Mouse (Mus musculus): Measurements from ENCODE around the gene Timm17b.
"Not testable (repeated sequence)": the region's sequence is repeated elsewhere in the genome, so short reads cannot be mapped to it uniquely, and the experiment has no call there.

Timm17b gene

DNA sequence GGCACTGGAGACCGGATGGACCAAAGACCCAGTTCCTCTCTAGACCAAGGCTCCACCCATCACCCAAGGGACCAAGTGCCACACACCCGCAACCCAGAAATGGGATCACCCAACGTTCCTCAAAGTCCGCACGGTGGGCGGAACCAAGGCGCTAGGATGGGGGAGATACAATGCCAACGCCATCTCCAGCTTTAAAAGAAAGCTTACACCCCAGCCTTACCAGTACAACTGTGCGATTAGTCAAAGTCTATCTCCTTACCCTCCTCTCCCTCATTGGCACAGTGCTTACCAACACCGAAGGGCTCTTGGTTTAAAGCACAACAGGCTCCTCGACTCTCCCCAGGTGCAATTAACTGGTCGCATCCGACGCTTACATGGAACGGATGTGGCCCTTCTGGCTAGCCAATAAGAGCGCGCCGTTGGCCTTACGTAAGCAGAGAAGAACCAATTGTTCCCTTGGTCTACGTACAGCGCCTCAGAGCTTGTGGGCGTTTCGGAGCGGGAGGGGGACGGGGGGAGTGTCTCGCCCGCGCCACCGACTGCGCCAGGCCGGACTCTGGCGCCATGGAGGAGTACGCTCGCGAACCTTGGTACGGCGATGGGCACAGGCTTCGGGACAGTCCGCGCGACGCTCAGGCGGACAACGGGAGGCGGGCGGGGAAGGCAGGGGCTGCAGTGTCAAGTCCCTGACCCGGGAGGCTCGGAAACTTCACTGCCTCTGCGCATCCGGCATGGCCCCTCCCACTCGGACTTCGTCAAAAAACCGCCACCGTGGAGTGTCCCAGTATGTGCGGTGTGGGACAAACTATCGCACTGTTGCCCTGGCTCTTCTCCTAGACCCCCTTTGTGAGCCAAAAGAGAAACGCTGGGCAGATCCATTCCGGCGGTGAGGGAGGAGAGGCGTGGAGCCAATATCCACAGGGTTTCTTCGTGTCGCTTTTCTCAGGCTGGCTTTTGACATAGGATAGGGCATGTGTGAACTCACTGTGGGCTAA lies at the start of gene Timm17b, which contains the start of gene Pqbp1:
Timm17b (plus strand) TSS at position 478 of the 995 bp plus-strand sequence.
Pqbp1 (minus strand) TSS at position 390 of the 995 bp plus-strand sequence.
- DNase-seq: peak; percentile 87 to 90

DNA sequence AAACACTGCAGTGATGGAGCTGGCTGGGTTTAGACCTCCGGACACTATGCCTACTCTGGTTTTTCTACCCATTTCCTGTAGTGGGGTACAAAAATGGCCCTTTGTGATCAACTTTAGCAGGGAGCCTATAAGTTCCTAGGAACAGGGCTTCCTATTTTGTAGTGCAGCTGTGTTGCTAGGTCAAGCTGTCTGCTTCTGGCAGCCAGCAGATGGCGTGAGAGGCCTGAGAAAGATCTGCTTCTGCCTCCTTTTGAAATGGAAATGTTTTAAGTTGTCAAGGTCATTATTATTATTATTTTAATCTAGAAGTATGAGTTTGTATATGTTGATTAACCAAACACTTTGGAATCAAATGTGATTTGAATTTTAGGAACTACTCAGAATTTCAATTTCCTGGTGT lies 44.6 kb upstream of the Timm17b start:
- DNase-seq: peak; percentile 57

DNA sequence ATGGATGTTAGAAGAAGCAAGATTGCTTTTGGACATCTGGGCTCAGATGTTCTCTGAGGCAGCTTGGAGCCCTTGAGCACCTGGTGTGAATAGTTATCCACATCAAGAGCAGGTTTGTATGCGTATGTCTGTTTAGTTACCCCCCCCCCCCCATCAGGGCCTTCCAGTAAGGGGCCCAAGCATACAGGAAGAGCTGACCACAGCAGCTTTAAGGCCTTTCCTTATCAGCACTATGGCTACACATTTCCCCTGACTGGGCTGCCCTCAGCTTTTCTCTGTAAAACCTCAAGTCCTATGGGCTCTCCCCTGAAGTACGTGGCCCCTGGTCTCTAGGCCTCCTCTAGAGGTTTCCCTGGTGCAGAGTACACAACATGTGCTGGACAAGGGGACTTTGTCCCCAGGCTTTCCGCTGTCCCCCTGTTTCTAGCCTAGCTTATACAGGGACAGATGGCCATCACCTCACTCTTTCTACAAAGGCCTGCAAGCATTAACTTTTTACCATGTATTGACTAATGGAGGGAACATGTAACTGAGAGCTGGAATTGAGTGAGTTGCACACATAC lies 39.9 kb upstream of the Timm17b start:
- DNase-seq: no peak

DNA sequence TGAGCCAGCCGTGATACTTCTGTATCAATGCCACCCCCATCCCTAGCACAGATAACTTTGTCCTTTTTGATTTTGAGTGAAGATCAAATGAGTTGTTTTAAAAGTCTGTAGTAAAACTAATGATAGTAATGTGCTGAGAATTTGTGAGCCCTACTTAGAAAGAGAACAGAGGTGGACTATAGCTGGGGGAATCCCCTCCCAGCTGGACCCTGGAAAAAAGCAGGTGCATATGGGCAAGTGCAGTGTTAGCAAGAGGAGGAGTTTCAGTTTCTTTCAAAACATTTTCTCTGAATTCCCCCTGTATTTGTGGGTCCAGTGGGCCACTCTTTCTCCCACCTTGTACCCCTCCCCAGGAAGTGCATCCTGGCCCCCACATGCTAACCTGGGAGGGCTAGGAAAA lies 36.0 kb upstream of the Timm17b start:
- no peak for DNase-seq

DNA sequence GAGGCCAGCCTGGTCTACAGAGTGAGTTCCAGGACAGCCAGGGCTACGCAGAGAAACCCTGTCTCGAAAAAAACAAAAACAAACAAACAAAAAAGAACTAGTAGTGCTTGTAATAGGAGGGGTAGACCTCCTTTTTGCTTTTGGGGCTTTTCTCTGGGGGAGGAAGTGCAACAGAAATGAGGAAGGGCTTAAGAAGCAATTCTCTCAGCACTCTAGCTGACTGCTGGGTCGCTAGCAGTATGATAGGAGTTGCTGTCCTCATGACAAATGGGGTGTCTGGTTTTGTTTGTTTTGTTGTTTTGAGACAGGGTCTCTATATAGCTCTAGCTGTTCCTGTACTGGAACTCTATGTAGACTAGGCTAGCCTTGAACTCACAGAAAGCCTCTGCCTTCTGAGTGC lies 34.6 kb upstream of the Timm17b start:
- DNase-seq: no peak

DNA sequence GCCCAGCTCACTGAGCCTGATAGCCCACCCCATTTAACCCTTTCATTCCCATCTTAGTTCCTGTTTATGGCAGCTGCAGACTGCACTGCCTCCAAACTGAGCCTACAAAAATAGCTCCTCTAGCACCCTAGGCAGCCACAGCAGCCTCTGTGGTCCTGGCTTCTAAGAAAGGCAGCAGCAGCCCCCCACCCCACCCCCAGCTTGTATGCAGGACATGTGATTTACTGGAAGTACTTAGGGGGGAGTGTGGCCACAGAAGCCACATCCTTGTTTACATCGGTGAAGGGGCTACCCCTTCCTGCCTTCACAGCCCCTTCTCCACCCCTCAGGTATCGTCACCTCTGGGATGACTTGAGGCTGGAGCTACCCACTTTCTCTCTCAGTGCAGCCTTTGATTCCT lies 33.8 kb upstream of the Timm17b start:
- DNase-seq: no peak

DNA sequence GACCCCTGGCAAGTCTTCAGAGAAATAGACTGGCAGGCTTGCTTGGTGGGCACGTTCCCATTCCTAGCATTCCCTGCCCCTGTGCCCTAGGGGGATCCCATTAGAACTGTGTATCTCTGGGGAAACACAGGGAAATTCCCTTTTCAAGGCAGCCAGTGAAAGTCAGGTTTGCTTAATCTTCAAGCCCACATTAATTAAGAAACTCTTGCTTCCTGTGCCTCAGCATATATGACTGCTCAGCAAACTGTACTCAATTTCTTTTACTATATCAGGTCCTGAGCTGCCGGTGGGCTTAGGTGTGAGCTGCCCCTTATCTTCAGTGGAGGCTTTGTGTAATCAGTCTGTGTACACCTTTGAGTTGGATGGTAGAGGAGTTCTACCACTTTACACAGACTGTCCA lies 33.4 kb upstream of the Timm17b start:
- no peak for DNase-seq

DNA sequence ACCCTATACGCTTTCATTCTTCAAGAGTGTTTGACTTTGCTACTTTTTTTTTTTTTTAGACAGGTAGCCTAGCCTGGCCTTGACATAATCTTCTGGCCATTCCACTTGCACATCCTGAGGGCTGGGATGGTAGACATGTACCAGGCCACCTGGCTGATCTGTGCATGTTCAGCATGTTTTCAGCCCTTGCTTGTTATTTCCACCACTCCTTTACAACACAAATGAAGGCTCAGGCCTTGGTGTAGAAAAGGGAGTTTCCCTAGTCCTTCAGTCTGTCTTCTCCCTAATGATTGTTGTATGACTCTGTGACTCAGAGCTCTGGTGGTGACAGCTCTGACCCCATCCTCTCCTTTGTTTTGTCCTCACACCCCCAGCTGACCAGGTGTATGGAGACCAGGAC lies 32.0 kb upstream of the Timm17b start:
- no peak for DNase-seq

DNA sequence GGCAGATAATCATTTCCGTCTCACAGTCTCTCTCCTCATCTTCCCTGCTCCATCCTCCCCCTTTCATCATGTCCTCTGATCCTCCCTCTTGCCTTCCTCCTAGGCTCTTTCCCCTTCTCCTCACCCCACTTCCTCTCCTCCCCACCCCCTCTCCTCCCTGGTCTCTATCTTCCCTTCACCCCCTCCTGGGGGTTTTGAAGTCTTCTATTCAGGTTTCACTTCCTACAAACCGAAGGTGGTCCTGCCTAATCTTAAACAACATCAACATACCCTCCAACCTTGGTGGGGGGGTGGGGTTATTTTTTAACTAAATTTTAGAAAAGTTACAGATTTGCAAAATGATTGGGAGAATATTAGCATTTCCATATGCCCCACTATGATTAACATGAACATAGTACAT lies 30.7 kb upstream of the Timm17b start:
- no peak for DNase-seq

DNA sequence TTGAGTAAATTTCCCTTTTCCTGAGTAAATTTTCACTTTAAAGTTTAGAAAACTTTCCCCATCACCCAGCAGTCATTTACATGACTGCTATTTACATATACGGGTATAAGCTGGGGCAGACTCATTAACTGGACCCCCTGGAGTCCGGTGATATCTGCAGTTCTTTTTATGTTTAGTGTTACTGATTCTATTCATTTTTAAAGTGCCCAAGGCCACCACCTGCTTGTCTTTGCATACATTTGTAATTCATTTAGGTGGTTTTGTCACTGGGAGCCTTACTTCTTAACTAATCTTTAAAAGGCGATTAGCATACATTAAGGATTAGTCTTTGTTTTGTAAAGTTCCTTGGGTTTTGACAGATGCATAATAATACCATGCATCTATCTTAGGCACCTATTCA lies 29.3 kb upstream of the Timm17b start:
- DNase-seq: no peak

DNA sequence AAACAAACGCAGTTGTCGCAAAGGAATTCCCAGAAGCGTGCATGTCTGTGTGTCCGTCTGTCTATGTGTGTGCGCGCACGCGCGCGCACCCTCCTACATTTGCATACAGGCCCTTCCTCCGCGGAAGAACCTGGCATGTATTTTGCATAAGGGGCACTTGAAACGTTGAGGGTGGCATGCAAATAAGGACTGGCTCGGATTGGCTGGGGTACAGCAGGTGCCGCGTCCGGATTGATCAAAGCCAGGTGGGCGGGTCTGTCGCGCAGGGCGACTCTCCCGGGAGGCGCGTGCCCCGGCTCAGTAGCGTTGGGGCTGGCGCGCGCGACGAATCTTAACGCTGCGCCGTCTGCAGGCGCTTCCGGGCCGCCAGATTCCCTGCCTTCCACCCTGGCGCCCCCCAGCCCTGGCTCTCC lies 21.1 kb upstream of the Timm17b start, which contains the start of gene Pim2:
Pim2 (plus strand) TSS at position 256 of the 413 bp plus-strand sequence.
- peak; percentile 91 for DNase-seq

DNA sequence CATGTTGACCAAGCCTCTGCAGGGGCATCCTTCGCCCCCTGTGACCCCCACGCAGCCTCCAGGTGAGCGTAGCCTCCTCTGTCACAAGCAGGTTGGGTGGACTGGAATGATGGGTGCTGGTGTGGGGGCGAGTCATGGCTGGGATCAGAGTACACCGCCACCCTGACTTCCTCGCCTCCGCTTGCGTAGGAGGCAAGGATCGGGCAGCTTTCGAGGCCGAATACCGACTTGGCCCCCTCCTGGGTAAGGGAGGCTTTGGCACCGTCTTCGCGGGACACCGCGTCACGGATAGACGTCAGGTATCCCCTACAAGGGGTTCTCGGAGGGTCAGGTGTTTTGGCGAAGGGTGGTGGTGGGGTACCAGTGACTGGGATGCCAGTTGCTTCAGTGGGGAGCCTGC lies 20.7 kb upstream of the Timm17b start:
- DNase-seq: peak; percentile 54 to 57

DNA sequence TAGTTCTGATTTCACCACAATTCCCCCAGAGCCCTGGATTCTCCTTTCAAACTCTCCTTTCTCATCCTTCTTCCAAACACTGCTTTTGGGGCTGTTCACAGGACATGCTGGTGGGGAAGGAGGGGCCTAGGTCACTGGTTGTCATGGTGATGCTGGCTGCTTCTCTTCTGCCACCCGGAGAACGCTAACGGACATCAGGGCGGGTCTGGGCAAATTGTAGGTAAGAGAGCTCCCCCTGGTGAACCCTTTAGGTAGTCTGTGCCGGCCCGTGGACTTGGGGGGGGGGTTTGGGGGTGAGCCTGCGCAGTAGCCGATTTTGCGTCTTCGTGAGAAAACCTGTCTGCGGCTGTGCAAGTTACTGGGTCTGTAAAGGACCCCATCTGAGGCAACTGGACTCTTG lies 19.3 kb upstream of the Timm17b start:
- peak; percentile 78 to 82 for DNase-seq

DNA sequence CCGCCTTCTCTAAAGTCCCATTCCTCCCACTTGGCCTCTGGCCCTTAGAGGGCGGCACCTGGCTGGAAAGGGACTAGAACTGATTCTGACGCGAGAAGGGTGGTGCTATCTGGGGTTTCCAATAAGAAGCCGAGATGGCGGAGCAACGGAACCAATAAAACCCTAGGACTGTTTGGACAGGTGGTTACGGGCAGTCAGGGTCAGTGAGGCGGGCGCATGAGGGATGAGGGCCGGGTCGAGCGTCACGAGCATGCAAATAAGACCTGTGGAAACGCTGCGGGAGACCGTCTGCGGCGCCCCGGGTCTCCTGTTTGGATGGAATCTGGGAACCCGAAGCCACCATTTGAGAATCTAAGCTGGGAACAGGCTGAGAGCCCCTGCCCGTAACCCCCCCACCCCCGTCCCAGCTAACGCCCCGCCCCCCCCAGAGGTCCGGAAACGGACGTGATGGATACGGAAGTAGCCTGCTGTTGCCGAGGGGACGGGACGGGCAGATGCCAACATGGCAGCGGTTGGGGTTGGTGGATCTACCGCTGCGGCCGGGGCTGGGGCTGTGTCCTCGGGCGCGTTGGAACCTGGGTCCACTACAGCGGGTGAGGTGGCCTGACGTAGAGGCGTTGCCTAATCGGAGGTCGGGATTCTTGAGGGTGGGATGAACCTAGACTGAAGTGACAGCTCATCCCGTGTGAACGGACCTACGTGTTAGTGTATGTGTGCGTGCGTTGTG lies 15.2 kb upstream of the Timm17b start, which contains the start of gene Slc35a2:
Slc35a2 (plus strand) TSS at position 188 of the 727 bp plus-strand sequence.
- DNase-seq: peak; percentile 86 to 87

DNA sequence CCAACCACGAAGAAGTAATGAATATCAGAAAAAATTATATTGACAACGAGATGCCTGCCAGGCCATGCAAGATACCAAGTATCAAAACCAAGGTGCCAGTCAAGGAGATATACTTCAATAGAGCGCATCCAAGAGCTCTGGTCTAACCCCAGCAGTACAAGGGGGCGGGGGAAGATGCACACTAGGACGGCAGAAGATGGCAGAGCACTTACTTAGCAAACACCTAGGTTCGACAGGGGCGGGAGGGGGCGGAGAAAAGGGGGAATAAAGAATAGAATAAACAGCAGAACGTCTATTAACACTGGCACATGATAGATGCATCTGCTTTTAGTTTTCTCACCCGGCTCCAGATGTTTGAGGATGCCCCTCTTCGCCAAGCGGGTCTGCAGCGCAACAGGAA lies 946 bp upstream of the Timm17b start:
- no peak for DNase-seq

DNA sequence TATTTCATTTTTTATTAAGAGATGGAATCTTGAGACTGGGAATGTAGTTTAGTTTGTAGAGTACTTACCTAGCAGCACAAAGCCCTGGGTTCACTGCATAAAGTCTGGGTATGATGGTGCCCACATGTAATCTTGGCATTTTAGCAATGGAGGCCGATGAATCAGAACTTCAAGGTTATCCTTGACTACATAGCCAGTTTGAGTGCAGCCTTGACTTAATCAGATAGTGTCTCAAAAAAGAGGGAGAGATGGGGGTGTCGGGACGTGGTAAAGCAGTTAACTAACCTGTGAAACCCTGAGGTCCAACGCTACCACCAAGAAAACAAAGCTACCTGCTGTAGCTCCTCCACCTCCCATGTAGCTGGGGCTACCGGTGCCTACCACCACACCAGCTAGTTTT lies 5.3 kb downstream of the Timm17b start:
- no peak for DNase-seq

DNA sequence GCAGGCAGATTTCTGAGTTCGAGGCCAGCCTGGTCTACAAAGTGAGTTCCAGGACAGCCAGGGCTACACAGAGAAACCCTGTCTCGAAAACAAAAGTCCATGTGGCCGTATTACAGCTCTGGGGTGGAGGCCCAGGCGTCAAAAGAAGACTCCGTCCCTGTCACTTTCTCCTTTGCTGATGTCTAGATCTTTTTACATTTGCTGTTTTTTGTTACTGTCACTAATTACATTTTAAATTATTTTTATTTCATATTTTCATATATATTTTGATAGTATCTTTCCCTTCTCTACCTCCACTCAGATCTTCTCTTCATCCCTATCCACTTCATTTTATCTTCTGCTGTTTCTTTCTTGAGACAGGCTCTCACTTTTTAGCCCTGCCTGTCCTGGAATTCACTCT lies 8.6 kb downstream of the Timm17b start, which contains the start of gene Gm10491:
Gm10491 (minus strand) TSS at position 101 of the 400 bp plus-strand sequence.
- no peak for DNase-seq

DNA sequence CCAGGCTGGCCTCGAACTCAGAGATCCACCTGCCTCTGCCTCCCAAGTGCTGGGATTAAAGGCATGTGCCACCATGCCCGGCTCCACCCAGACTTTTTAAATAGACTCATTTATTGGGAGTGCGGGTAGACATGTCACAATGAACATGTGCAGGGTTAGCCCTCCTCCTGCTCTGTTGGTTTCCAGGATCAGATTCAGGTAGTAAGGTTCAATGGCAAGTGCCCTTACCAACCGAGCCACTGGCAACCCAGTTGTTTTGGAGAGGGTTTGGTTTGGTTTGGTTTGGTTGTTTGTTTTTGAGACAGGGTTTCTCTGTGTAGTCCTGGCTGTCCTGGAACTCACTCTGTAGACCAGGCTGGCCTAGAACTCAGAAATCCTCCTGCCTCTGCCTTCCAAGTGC lies 10.1 kb downstream of the Timm17b start, which contains the start of gene Gm10490:
Gm10490 (plus strand) TSS at position 301 of the 400 bp plus-strand sequence.
- not testable (repeated sequence) for DNase-seq

DNA sequence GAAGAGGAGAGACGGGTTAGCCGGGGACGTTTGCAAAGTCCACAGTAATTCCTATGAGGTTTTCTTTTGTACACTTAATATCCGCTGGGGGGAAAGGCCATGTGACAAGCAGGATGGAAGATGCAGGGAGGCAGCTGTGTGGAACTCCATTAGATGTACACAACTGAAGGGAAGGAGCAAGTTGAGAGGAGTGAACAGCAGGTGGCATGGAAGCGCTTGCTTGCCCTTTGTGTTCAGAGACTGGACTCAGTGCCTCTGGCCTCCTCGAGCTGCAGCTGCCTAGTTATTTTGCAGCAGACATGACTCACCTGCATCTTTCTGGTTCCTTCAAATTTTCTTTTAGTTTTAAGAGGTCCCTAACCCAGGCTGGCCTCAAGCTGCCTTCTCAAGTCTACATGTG lies 11.3 kb downstream of the Timm17b start:
- DNase-seq: no peak

DNA sequence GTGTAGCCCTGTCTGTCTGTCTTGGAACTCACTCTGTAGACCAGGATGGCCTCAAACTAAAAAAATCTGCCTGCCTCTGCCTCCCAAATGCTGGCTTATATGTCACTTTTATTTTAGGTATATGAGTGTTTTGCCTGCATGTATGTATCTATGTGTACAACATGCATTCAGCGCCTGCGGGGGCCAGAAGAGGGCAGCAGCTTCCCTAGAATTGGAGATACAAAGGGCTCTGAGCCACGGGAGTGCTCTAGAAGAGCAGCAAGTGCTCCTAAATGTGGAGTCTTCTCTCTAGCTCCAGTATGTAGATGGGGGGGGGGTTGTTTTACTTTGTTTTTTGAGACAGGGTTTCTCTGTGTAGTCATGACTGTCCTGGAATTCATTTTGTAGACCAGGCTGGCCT lies 16.5 kb downstream of the Timm17b start:
- peak in 1 of 2 experiments; percentile 64 for DNase-seq

DNA sequence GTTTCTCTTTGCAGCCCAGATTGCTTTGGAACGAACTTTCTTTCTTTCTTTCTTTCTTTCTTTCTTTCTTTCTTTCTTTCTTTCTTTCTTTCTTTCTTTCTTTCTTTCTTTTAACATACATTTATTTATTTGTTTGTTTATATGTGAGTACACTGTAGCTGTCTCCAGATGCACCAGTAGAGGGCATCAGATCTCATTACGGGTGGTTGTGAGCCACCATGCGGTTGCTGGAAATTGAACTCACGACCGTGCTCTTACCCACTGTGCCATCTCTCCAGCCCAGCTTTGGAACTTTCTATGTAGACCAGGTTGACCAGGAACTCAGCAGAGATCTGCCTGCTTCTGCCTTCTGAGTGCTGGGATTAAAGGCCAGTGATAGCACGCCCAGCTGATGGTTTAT lies 18.8 kb downstream of the Timm17b start:
- not testable (repeated sequence) for DNase-seq

DNA sequence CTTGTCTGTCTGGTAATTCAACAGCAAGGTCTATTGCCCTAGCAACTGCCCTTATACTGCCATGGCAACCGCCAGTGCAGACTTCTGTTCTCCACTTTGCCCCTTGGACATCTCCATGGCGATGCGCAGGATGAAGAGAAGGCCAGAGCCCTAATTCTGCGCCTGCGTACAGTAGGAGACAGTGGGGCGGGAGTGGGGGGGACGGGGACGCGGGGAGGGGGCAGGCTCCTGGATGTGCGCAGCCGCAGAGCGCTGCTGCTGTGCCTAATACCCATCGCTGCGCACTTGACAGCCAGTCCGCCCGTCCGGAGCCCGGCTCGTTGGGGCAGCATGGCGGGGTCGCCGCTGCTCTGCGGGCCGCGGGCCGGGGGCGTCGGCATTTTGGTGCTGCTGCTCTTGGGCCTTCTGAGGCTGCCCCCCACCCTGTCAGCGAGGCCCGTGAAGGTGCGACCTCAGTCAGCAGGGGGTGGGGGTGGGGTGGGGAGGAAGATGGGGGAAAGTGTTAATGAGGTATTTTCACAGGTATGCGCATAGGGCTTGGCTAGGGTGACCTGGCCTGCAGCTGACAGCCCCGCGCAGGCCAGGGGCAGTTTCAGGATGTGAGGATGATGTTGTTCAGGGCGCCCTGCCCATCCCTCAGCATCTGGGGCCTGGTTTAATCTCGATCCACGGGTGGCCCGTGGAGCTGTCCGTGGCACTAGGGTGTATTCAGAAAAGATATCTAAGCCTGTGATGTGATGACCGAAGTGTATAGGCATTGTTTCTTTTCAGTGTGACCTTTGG lies 20.6 kb downstream of the Timm17b start, which contains the start of gene Pcsk1n:
Pcsk1n (plus strand) TSS at position 222 of the 783 bp plus-strand sequence.
- DNase-seq: peak; percentile 72 to 75

Measured in cerebellum, postnatal 14 days (tissue).